Mouse (Mus musculus) frontal cortex, adult 2 months (tissue): ENCODE results near the gene Adarb2. TPM values are rescaled to one million over a fixed set of nuclear protein-coding genes. Genes with fewer than 3 reads are reported as not detected.
"Not testable (repeated sequence)": the region's sequence is repeated elsewhere in the genome, so short reads cannot be mapped to it uniquely, and the experiment has no call there.

Source experiments
- DNase-seq, 2 experiments: peaks; one replicate each; pipeline ENCODE4 v3.0.0; 2022; ENCODE audit warnings: low spot score in 1 of 2; ENCODE audit errors: extremely low spot score in 1 of 2
- polyA plus RNA-seq: library from polyadenylated mRNA; depleted of rRNA; stranded (reverse); fragments of >200 nt; gene quantifications from 2 replicates; pipeline ENCODE4 v1.2.3, GENCODE M21; 2012

The Adarb2 gene
- polyA plus RNA-seq, 1 experiment, result 26.0 TPM

- no peak for DNase-seq
These were observed 367.6 kb downstream of the Adarb2 start for GRCm38 (mm10) chr13:8570269-8570668.

- no peak for DNase-seq
These were observed 371.2 kb downstream of the Adarb2 start for GRCm38 (mm10) chr13:8573908-8574307.

GRCm38 (mm10) chr13:8584257-8585005, 381.8 kb downstream of the Adarb2 start:
- no peak for DNase-seq

GRCm38 (mm10) chr13:8587447-8587846, 384.8 kb downstream of the Adarb2 start:
- no peak for DNase-seq

- DNase-seq, result no peak
These were observed 387.8 kb downstream of the Adarb2 start for GRCm38 (mm10) chr13:8590460-8590859.

- no peak for DNase-seq
These were observed 394.4 kb downstream of the Adarb2 start for GRCm38 (mm10) chr13:8596977-8597646.

GRCm38 (mm10) chr13:8597647-8598017, 395.0 kb downstream of the Adarb2 start:
- DNase-seq, result peak in 1 of 2 experiments; percentile 17

GRCm38 (mm10) chr13:8605645-8606044, 403.0 kb downstream of the Adarb2 start:
- no peak for DNase-seq

GRCm38 (mm10) chr13:8608040-8608439, 405.4 kb downstream of the Adarb2 start:
- no peak for DNase-seq

GRCm38 (mm10) chr13:8608918-8609317, 406.3 kb downstream of the Adarb2 start:
- not testable (repeated sequence) for DNase-seq

- DNase-seq, result no peak
These were observed 408.3 kb downstream of the Adarb2 start for GRCm38 (mm10) chr13:8610956-8611355.

- DNase-seq, result no peak
These were observed 410.1 kb downstream of the Adarb2 start for GRCm38 (mm10) chr13:8612618-8613391.

GRCm38 (mm10) chr13:8616685-8617084, 414.0 kb downstream of the Adarb2 start:
- no peak for DNase-seq

GRCm38 (mm10) chr13:8622263-8622662, 419.6 kb downstream of the Adarb2 start:
- no peak for DNase-seq

- DNase-seq, result no peak
These were observed 426.9 kb downstream of the Adarb2 start for GRCm38 (mm10) chr13:8629565-8629964.

- DNase-seq, result no peak
These were observed 429.0 kb downstream of the Adarb2 start for GRCm38 (mm10) chr13:8631618-8632017.

- DNase-seq, result no peak
These were observed 429.4 kb downstream of the Adarb2 start for GRCm38 (mm10) chr13:8632072-8632471.

GRCm38 (mm10) chr13:8633385-8634337, 431.0 kb downstream of the Adarb2 start:
- no peak for DNase-seq

- no peak for DNase-seq
These were observed 439.4 kb downstream of the Adarb2 start for GRCm38 (mm10) chr13:8642084-8642483.

- DNase-seq, result no peak
These were observed 441.3 kb downstream of the Adarb2 start for GRCm38 (mm10) chr13:8643920-8644319.
